Mouse (Mus musculus) G1E (cell line): ENCODE results near the gene Slc22a23.

Experiments
- CTCF ChIP-seq: IDR thresholded peaks from 2 replicates; pipeline ENCODE4 v1.5.1; 2012; ENCODE audit warnings: low read depth, low read length, inconsistent platforms, mixed read lengths
- GATA1 ChIP-seq: IDR thresholded peaks from 2 replicates; pipeline ENCODE4 v1.6.1; 2012; ENCODE audit warnings: borderline replicate concordance, low read length, inconsistent platforms, mixed read lengths
- GATA2 ChIP-seq: IDR thresholded peaks from 2 replicates; pipeline ENCODE4 v1.6.1; 2012; ENCODE audit warnings: low read depth, low read length, inconsistent platforms, borderline replicate concordance
- POLR2AphosphoS5 ChIP-seq: IDR thresholded peaks from 2 replicates; pipeline ENCODE4 v1.6.1; 2012; ENCODE audit warnings: low read depth, low read length, inconsistent platforms; ENCODE audit not compliant: insufficient replicate concordance
- TAL1 ChIP-seq: conservative IDR thresholded peaks from 2 replicates; pipeline ENCODE4 v1.6.1; 2012; ENCODE audit warnings: low read depth, low read length, inconsistent platforms, mixed read lengths

- TF ChIP-seq TAL1 (no peak), CTCF (no peak), GATA1 (no peak), POLR2AphosphoS5 (no peak), GATA2 (no peak)
These were observed 105.5 kb downstream of the Slc22a23 start for GRCm38 (mm10) chr13:34239371-34240086.
